Mouse (Mus musculus) midbrain, embryonic 14.5 days (tissue): ENCODE measurements around the gene Slc35b4. TPM values are rescaled to one million over a fixed set of nuclear protein-coding genes. Genes with fewer than 3 reads are reported as not detected.
A peak's percentile ranks its signal among the peaks of the same experiment; 100 is the strongest.

Experiments used
- ATAC-seq: fragments of 200-750 bp; cut with Nextera tagmentation; 2 replicates; pipeline ENCODE4 v1.8.0; 2017; ENCODE audit warnings: moderate number of reproducible peaks, moderate library complexity; ENCODE audit not compliant: low FRiP score, low TSS enrichment
- DNase-seq: peaks from one replicate; pipeline ENCODE4 v3.0.0-alpha.2; 2015
- H3K27ac ChIP-seq: fragments of 300-500 bp; sonication (generic); replicated peaks from 2 replicates; pipeline ENCODE4 v1.5.1; 2014; ENCODE audit warnings: mild to moderate bottlenecking, low read depth, low read length, moderate library complexity
- H3K27me3 ChIP-seq: fragments of 300-500 bp; sonication (generic); 2 replicates; pipeline ENCODE4 v1.6.1; 2014; ENCODE audit warnings: low read length, control low read depth, mixed read lengths; ENCODE audit not compliant: control insufficient read depth, insufficient read depth
- H3K36me3 ChIP-seq: fragments of 300-500 bp; sonication (generic); 2 replicates; pipeline ENCODE4 v1.6.1; 2014; ENCODE audit warnings: low read length, control low read depth; ENCODE audit not compliant: control insufficient read depth, insufficient read depth
- H3K4me1 ChIP-seq: fragments of 300-500 bp; sonication (generic); 2 replicates; pipeline ENCODE4 v1.6.1; 2014; ENCODE audit warnings: mild to moderate bottlenecking, antibody characterized with exemption, low read length, control low read depth; ENCODE audit not compliant: control insufficient read depth, insufficient read depth
- H3K4me2 ChIP-seq: fragments of 300-500 bp; sonication (generic); 2 replicates; pipeline ENCODE4 v1.6.1; 2014; ENCODE audit warnings: mild to moderate bottlenecking, low read length, moderate library complexity
- H3K4me3 ChIP-seq: fragments of 300-500 bp; sonication (generic); replicated peaks from 2 replicates; pipeline ENCODE4 v1.5.1; 2014; ENCODE audit warnings: low read depth, low read length
- H3K9ac ChIP-seq: fragments of 300-500 bp; sonication (generic); replicated peaks from 2 replicates; pipeline ENCODE4 v1.6.1; 2014; ENCODE audit warnings: mild to moderate bottlenecking, low read length, moderate library complexity
- H3K9me3 ChIP-seq: fragments of 300-500 bp; sonication (generic); 2 replicates; pipeline ENCODE4 v1.6.1; 2016; ENCODE audit warnings: low read length, control low read depth, mixed read lengths; ENCODE audit not compliant: control insufficient read depth
- WGBS: fragments of 180-500 bp; shearing (Covaris S2); extraction: QIAGEN DNeasy Blood & Tissue Kit; methylation state at CpG from one replicate; pipeline ENCODE4 v1.1.7; 2014; 5-methylcytosine and 5-hydroxymethylcytosine counted together
- polyA plus RNA-seq: library from polyadenylated mRNA; unstranded; fragments of >200 nt; fragmentation: Nextera tagmentation; extraction: Ambion mirVana; gene quantifications from 2 replicates; pipeline ENCODE4 v1.2.1, GENCODE M21; 2014

Slc35b4 gene
- polyA plus RNA-seq, 1 experiment from 2014 or later = 40.1 TPM

DNA sequence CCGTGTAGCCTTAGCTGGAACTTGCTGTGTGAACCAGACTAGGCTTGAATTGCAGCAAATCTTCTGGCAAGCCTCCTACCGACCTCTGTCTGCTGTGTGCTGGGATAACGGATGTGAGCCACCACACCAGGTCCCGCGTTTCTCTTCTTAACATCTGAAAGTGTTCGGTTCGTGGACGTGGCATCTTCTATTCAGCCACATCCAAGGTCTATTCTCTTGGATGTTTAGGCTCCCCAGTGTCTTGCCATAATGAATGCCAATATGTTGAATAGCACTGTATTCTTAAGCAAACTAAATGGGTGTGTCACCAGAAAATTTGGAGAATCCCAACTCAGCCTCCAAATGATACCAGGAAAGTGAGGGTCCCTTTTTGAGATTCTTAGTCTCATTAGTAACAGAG is 14.5 kb upstream of the Slc35b4 start:
- Histone ChIP-seq H3K9me3 (no peaks in the 10 kb centered on the region), H3K4me3 (no peak overlapping the region), H3K9ac (no peak overlapping the region), H3K27ac (no peak overlapping the region), H3K4me1 (no peaks in the 10 kb centered on the region), H3K4me2 (no peak overlapping the region), H3K36me3 (no peaks in the 10 kb centered on the region), H3K27me3 (no peaks in the 10 kb centered on the region)
- 90% methylated on average over 8 of the region's 8 CpGs for WGBS
- DNase-seq (no peak), ATAC-seq (no peak)

GRCm38 (mm10) chr6:34189494-34189893 is 12.6 kb upstream of the Slc35b4 start:
- Histone ChIP-seq H3K9me3 (no peaks in the 10 kb centered on the region), H3K27ac (no peak overlapping the region), H3K4me3 (no peak overlapping the region), H3K9ac (no peak overlapping the region), H3K36me3 (no peaks in the 10 kb centered on the region), H3K4me1 (no peaks in the 10 kb centered on the region), H3K27me3 (no peaks in the 10 kb centered on the region), H3K4me2 (no peak overlapping the region)
- no peak for ATAC-seq
- DNase-seq = no peak
- 91% methylated on average over 3 of the region's 3 CpGs for WGBS

- Histone ChIP-seq H3K27ac (no peak overlapping the region), H3K9ac (no peak overlapping the region), H3K4me2 (no peak overlapping the region), H3K9me3 (no peaks in the 10 kb centered on the region), H3K36me3 (no peaks in the 10 kb centered on the region), H3K4me3 (no peak overlapping the region), H3K27me3 (no peaks in the 10 kb centered on the region), H3K4me1 (no peaks in the 10 kb centered on the region)
- no peak for ATAC-seq
- DNase-seq = no peak
- 21% methylated on average over 7 of the region's 7 CpGs for WGBS
Measured at GRCm38 (mm10) chr6:34187986-34188599, 11.2 kb upstream of the Slc35b4 start.

GRCm38 (mm10) chr6:34187273-34187863 is 10.5 kb upstream of the Slc35b4 start:
- Histone ChIP-seq H3K4me3 (no peak overlapping the region), H3K9ac (no peak overlapping the region), H3K9me3 (no peaks in the 10 kb centered on the region), H3K27ac (no peak overlapping the region), H3K4me1 (no peaks in the 10 kb centered on the region), H3K4me2 (no peak overlapping the region), H3K36me3 (no peaks in the 10 kb centered on the region), H3K27me3 (no peaks in the 10 kb centered on the region)
- ATAC-seq (no peak; the same call in 1 of the 2 replicates), DNase-seq (peak; percentile 42)
- WGBS = 5% methylated on average over 2 of the region's 2 CpGs

GRCm38 (mm10) chr6:34183326-34183725 is 6.4 kb upstream of the Slc35b4 start:
- no peaks in the 10 kb centered on the region for H3K27me3 ChIP-seq
- 93% methylated on average over 3 of the region's 3 CpGs for WGBS
- H3K4me3 ChIP-seq = no peak overlapping the region
- H3K4me2 ChIP-seq = no peak overlapping the region
- H3K36me3 ChIP-seq = no peaks in the 10 kb centered on the region
- H3K27ac ChIP-seq = no peak overlapping the region
- H3K9ac ChIP-seq = no peak overlapping the region
- ATAC-seq (no peak), DNase-seq (no peak)
- H3K9me3 ChIP-seq = no peaks in the 10 kb centered on the region
- no peaks in the 10 kb centered on the region for H3K4me1 ChIP-seq

DNA sequence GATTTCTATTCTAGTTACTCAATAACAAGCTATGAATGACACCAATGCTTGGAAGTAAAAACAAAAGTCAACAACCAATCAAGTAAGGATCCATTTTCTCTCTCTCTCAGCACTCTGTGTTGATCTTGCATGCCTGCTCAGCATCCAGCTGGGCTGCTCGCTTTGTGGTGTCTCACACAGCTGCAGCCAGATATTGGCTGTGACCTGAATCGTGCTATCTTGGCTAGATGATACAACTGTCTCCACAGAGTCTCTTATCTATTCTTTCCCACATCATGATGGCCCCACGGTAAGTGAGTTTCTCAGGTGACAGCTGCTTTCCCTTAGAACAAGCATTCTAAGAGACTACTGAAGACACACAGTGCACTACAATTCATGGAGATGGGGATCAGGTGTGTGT is 5.0 kb upstream of the Slc35b4 start:
- Histone ChIP-seq H3K36me3 (no peaks in the 10 kb centered on the region), H3K27me3 (no peaks in the 10 kb centered on the region), H3K9me3 (no peaks in the 10 kb centered on the region), H3K4me1 (no peaks in the 10 kb centered on the region), H3K4me3 (no peak overlapping the region), H3K4me2 (no peak overlapping the region), H3K9ac (no peak overlapping the region), H3K27ac (no peak overlapping the region)
- ATAC-seq (no peak), DNase-seq (no peak)
- 77% methylated on average over 3 of the region's 3 CpGs for WGBS

- no peak overlapping the region for H3K4me2 ChIP-seq
- H3K9ac ChIP-seq = no peak overlapping the region
- H3K36me3 ChIP-seq = no peaks in the 10 kb centered on the region
- no peak overlapping the region for H3K4me3 ChIP-seq
- H3K4me1 ChIP-seq = peaks cover 9% of the 10 kb centered on the region
- no peaks in the 10 kb centered on the region for H3K27me3 ChIP-seq
- WGBS = 91% methylated on average over 4 of the region's 4 CpGs
- H3K27ac ChIP-seq = no peak overlapping the region
- no peak for DNase-seq
- H3K9me3 ChIP-seq = no peaks in the 10 kb centered on the region
- no peak for ATAC-seq
Measured at GRCm38 (mm10) chr6:34179911-34180310, 3.0 kb upstream of the Slc35b4 start.

GRCm38 (mm10) chr6:34179007-34179406 is 2.1 kb upstream of the Slc35b4 start:
- no peak overlapping the region for H3K4me3 ChIP-seq
- no peak for DNase-seq
- H3K36me3 ChIP-seq = no peaks in the 10 kb centered on the region
- H3K4me2 ChIP-seq = no peak overlapping the region
- peaks cover 9% of the 10 kb centered on the region for H3K4me1 ChIP-seq
- H3K27ac ChIP-seq = no peak overlapping the region
- no peaks in the 10 kb centered on the region for H3K27me3 ChIP-seq
- H3K9ac ChIP-seq = no peak overlapping the region
- no peak for ATAC-seq
- H3K9me3 ChIP-seq = no peaks in the 10 kb centered on the region
- 87% methylated on average over 3 of the region's 3 CpGs for WGBS
